Mouse (Mus musculus) T-helper 1 cell (primary cell): Measurements from ENCODE around the gene Tmem168.

Experiments used
- in situ Hi-C: fragments of 300-600 bp; cut with MboI, MseI; formaldehyde crosslinking; loops from one replicate; pipeline ENCODE4 v1.15.1; 2025; ENCODE audit warnings: high pct_unique_total_duplicates

Tmem168 gene

GRCm38 (mm10) chr6:13592729-13593345 is 15.1 kb downstream of the Tmem168 start:
- in situ Hi-C loops = loop anchor here (25.0 kb wide), 1 partner anchor 269 kb away; the partner anchor contains the start of gene 2610001J05Rik

GRCm38 (mm10) chr6:13586560-13586959 is 21.3 kb downstream of the Tmem168 start:
- in situ Hi-C loops = loop anchor here (25.0 kb wide), 1 partner anchor 276 kb away; the partner anchor contains the start of gene 2610001J05Rik

- in situ Hi-C loops = loop anchor here (25.0 kb wide), 1 partner anchor 276 kb away; the partner anchor contains the start of gene 2610001J05Rik
Observed at GRCm38 (mm10) chr6:13586154-13586553, 21.7 kb downstream of the Tmem168 start.

GRCm38 (mm10) chr6:13584788-13585187 is 23.1 kb downstream of the Tmem168 start:
- in situ Hi-C loops = loop anchor here (25.0 kb wide), 1 partner anchor 278 kb away; the partner anchor contains the start of gene 2610001J05Rik

- in situ Hi-C loops = loop anchor here (25.0 kb wide), 1 partner anchor 280 kb away; the partner anchor contains the start of gene 2610001J05Rik
Observed at GRCm38 (mm10) chr6:13582075-13582474, 25.8 kb downstream of the Tmem168 start.

- in situ Hi-C loops = loop anchor here (10.0 kb wide), 1 partner anchor 369 kb away; no protein-coding TSS in a partner anchor
Observed at GRCm38 (mm10) chr6:13565734-13566133, 42.2 kb downstream of the Tmem168 start.

- in situ Hi-C loops = no loop called here
Observed at GRCm38 (mm10) chr6:13555266-13555665, 52.6 kb downstream of the Tmem168 start.

- in situ Hi-C loops = no loop called here
Observed at GRCm38 (mm10) chr6:13541761-13542160, 66.1 kb downstream of the Tmem168 start.

- in situ Hi-C loops = no loop called here
Observed at GRCm38 (mm10) chr6:13537275-13537964, 70.5 kb downstream of the Tmem168 start.
